Mouse (Mus musculus): ENCODE results near the gene Sec24d.

DNA sequence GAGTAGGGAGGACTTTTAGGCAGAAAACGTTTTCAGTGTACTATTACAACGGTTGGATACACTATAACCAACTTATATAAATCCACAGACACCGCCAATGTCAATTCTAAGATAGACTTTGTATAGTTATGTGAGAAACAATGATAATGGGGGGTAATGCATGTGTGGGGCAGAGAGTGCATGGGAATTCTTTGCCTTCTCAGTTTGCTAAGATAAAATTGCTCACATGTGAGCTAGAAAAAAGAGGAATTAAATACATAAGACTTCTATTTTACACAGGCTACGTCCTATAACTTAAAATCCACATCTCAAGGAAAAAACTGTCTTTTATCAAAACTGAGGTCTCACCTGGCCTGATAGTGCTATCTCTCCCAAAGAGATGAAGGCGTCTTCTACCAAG is 103.7 kb downstream of the Sec24d start:
- TF ChIP-seq CTCF (IDR thresholded peaks at IDR 0.05; ENCODE audit: insufficient read depth, low read length) (no peak), POLR2A (IDR thresholded peaks at IDR 0.05; ENCODE audit: borderline replicate concordance, extremely low read depth, low read depth, low read length) (no peak)

All from lung, adult 2 months (tissue).